Mouse (Mus musculus): ENCODE measurements around the gene Fbxo7.

The Fbxo7 gene

GRCm38 (mm10) chr10:86093109-86094035, 71.6 kb downstream of the Fbxo7 start:
- no peak for DNase-seq

GRCm38 (mm10) chr10:86098363-86098762, 76.6 kb downstream of the Fbxo7 start:
- DNase-seq: no peak

- DNase-seq: no peak
These were observed 78.6 kb downstream of the Fbxo7 start for GRCm38 (mm10) chr10:86100281-86100851.

All from spleen, adult 18-20 months (tissue).